Mouse (Mus musculus) heart, embryonic 12.5 days (tissue): ENCODE measurements around the gene Lbp. TPM values are rescaled to one million over a fixed set of nuclear protein-coding genes. Genes with fewer than 3 reads are reported as not detected.

Source experiments
- ATAC-seq: fragments of 200-750 bp; cut with Nextera tagmentation; 2 replicates; pipeline ENCODE4 v1.8.0; 2017; ENCODE audit warnings: moderate TSS enrichment, moderate library complexity; ENCODE audit not compliant: insufficient number of reproducible peaks, low FRiP score
- H3K27ac ChIP-seq: fragments of 300-500 bp; sonication (generic); 2 replicates; pipeline ENCODE4 v1.5.1; 2016; ENCODE audit warnings: mild to moderate bottlenecking, moderate library complexity; ENCODE audit not compliant: poor library complexity, severe bottlenecking
- H3K27me3 ChIP-seq: fragments of 300-500 bp; sonication (generic); replicated peaks from 2 replicates; pipeline ENCODE4 v1.6.1; 2016; ENCODE audit warnings: mild to moderate bottlenecking, moderate library complexity
- H3K36me3 ChIP-seq: fragments of 300-500 bp; sonication (generic); 2 replicates; pipeline ENCODE4 v1.6.1; 2016; ENCODE audit warnings: mild to moderate bottlenecking, moderate library complexity
- H3K4me1 ChIP-seq: fragments of 300-500 bp; sonication (generic); replicated peaks from 2 replicates; pipeline ENCODE4 v1.6.1; 2016; ENCODE audit warnings: mild to moderate bottlenecking
- H3K4me2 ChIP-seq: fragments of 300-500 bp; sonication (generic); 2 replicates; pipeline ENCODE4 v1.6.1; 2016; ENCODE audit warnings: mild to moderate bottlenecking, moderate library complexity
- H3K4me3 ChIP-seq: fragments of 300-500 bp; sonication (generic); 2 replicates; pipeline ENCODE4 v1.5.1; 2016; ENCODE audit warnings: mild to moderate bottlenecking
- H3K9ac ChIP-seq: fragments of 300-500 bp; sonication (generic); 2 replicates; pipeline ENCODE4 v1.6.1; 2016; ENCODE audit warnings: mild to moderate bottlenecking, moderate library complexity
- H3K9me3 ChIP-seq: fragments of 300-500 bp; sonication (generic); replicated peaks from 2 replicates; pipeline ENCODE4 v1.6.1; 2016; ENCODE audit warnings: mild to moderate bottlenecking, moderate library complexity
- WGBS: fragments of 180-500 bp; shearing (Covaris S2); methylation state at CpG from one replicate; pipeline ENCODE4 v1.1.7; 2016; 5-methylcytosine and 5-hydroxymethylcytosine counted together
- polyA plus RNA-seq: library from polyadenylated mRNA; unstranded; fragments of >200 nt; fragmentation: Nextera tagmentation; extraction: Ambion mirVana; gene quantifications from 2 replicates; pipeline ENCODE4 v1.2.1, GENCODE M21; 2016

Lbp gene
- polyA plus RNA-seq, result 12.3 and 13.3 TPM in 2 replicates

- 36% methylated on average over 13 of the region's 13 CpGs for WGBS
- peak within 1 kb of the TSS; percentile 50 for H3K4me2 ChIP-seq
- no peaks in the 10 kb centered on the region for H3K36me3 ChIP-seq
- H3K4me3 ChIP-seq, result peak within 1 kb of the TSS; percentile 15; the same call in 1 of the 2 replicates
- peak within 1 kb of the TSS; percentile 73 for H3K27ac ChIP-seq
- no peak within 1 kb of the TSS for H3K9ac ChIP-seq
- H3K9me3 ChIP-seq, result no peaks in the 10 kb centered on the region
- peak; percentile 84 for ATAC-seq
- peaks cover 12% of the 10 kb centered on the region for H3K4me1 ChIP-seq
- no peaks in the 10 kb centered on the region for H3K27me3 ChIP-seq
Observed at GRCm38 (mm10) chr2:158305948-158306695, at the start of gene Lbp. Lbp (plus strand) TSS chr2:158306493.

GRCm38 (mm10) chr2:158256894-158257293 is 49.4 kb upstream of the Lbp start:
- Histone ChIP-seq H3K9ac (no peak overlapping the region), H3K4me1 (peaks cover 28% of the 10 kb centered on the region), H3K9me3 (no peaks in the 10 kb centered on the region), H3K4me3 (no peak overlapping the region), H3K27ac (no peak overlapping the region), H3K36me3 (no peaks in the 10 kb centered on the region), H3K27me3 (peaks cover 37% of the 10 kb centered on the region), H3K4me2 (no peak overlapping the region)
- no peak for ATAC-seq
- 18% methylated on average over 5 of the region's 5 CpGs for WGBS

- Histone ChIP-seq H3K4me1 (peaks cover 22% of the 10 kb centered on the region), H3K27ac (no peak within 1 kb of the TSS), H3K4me2 (no peak within 1 kb of the TSS), H3K9ac (no peak within 1 kb of the TSS), H3K9me3 (no peaks in the 10 kb centered on the region), H3K4me3 (no peak within 1 kb of the TSS), H3K36me3 (no peaks in the 10 kb centered on the region), H3K27me3 (peaks cover 48% of the 10 kb centered on the region)
- WGBS, result 61% methylated on average over 18 of the region's 18 CpGs
- ATAC-seq, result no peak
Observed at GRCm38 (mm10) chr2:158258005-158258418, 48.3 kb upstream of the Lbp start, which contains the start of gene Bpi. Bpi (plus strand) TSS chr2:158258094.

DNA sequence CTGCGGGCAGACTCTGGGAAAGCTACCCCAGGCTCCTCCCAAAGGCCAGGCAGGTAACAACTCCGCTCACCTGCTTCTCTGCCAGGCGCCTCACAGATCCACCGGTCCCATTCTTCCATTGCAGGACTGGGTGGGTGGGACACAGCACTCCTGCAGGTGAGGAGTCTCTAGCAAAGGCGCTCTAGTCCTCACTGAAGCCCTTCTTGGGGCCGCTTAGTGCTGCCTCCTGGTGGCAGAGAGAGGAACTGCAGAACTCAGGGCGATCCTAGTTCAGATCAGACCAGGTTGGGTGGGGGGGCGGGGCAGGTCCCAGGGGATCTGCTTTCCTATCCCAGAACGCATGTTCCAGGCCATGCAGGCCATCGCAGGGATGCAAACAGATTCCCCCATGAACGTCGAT is 47.5 kb upstream of the Lbp start:
- Histone ChIP-seq H3K9me3 (no peaks in the 10 kb centered on the region), H3K36me3 (no peaks in the 10 kb centered on the region), H3K4me2 (no peak overlapping the region), H3K9ac (no peak overlapping the region), H3K27me3 (peaks cover 48% of the 10 kb centered on the region), H3K4me1 (peaks cover 17% of the 10 kb centered on the region), H3K4me3 (no peak overlapping the region), H3K27ac (no peak overlapping the region)
- WGBS, result 11% methylated on average over 12 of the region's 12 CpGs
- ATAC-seq, result no peak

DNA sequence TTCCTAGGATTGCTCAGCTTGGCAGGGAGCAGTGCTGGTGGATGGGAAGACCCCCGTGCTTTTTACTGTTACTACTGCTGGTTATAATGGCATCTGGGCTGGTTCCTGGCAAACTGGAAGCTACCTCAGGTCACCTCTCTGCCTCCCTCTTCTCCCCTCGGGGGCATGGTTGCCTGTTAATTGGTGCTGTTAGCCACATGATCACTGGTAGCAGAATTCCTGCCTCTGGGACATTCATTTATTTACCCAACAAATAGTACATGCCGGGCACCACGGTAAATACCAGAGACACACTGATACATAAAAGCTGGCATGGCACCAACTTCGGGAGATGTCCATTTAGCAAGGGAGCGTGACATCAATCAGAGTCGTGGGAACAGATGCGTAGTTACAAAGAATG is 46.8 kb upstream of the Lbp start:
- 74% methylated on average over 8 of the region's 8 CpGs for WGBS
- peaks cover 48% of the 10 kb centered on the region for H3K27me3 ChIP-seq
- ATAC-seq, result no peak
- H3K36me3 ChIP-seq, result no peaks in the 10 kb centered on the region
- H3K4me1 ChIP-seq, result peaks cover 14% of the 10 kb centered on the region
- H3K9me3 ChIP-seq, result no peaks in the 10 kb centered on the region
- H3K9ac ChIP-seq, result no peak overlapping the region
- no peak overlapping the region for H3K4me3 ChIP-seq
- H3K27ac ChIP-seq, result no peak overlapping the region
- H3K4me2 ChIP-seq, result no peak overlapping the region

DNA sequence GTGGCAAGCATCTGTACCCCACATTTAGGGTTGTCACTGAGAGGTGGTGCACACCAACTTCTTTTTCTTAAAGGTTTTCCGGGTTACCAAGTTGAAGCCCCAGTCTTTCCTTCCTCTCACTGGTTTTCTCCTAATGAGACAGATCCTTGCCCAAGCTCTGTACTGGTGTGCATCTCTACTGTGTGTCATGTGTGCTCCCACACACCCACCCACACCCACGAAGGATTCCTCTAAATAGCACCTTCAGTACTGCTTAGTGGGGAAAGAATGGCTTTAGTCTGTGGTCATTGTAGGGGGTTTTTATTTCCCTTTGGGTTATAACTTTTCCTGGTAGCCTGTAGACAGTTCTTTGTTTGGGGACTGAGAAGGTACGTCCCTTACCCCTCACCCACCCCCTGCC is 41.4 kb upstream of the Lbp start:
- no peak for ATAC-seq
- H3K4me3 ChIP-seq, result no peak overlapping the region
- H3K4me2 ChIP-seq, result no peak overlapping the region
- H3K9ac ChIP-seq, result no peak overlapping the region
- peaks cover 30% of the 10 kb centered on the region for H3K27me3 ChIP-seq
- H3K9me3 ChIP-seq, result no peaks in the 10 kb centered on the region
- no peak overlapping the region for H3K27ac ChIP-seq
- WGBS, result 72% methylated on average over 3 of the region's 3 CpGs
- H3K4me1 ChIP-seq, result no peaks in the 10 kb centered on the region; the same call in 1 of the 2 replicates
- no peaks in the 10 kb centered on the region for H3K36me3 ChIP-seq

DNA sequence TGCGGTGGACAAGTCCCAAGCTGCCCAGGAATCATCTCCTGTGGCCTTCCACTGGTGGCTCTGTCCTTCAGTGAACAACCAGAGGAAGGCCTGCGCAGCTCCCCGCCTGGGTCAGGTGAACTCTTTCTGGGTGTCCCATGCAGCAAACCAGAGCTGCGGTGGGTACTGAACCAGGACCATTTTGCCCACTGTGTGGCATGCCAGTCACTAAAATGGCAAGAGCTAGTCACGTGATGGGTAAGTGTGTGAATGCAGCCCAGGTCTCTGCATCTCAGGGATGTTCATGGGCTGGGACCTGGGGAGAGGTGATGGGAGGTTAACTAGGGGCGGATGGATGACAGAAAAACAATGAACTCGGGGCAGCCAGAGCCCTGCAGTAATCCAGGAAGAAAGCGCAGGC is 36.3 kb upstream of the Lbp start:
- H3K9ac ChIP-seq, result no peak overlapping the region
- peaks cover 3% of the 10 kb centered on the region; the same call in 1 of the 2 replicates for H3K4me1 ChIP-seq
- no peak overlapping the region for H3K4me3 ChIP-seq
- H3K9me3 ChIP-seq, result no peaks in the 10 kb centered on the region
- H3K27me3 ChIP-seq, result no peaks in the 10 kb centered on the region
- H3K27ac ChIP-seq, result no peak overlapping the region
- ATAC-seq, result no peak
- no peak overlapping the region for H3K4me2 ChIP-seq
- H3K36me3 ChIP-seq, result no peaks in the 10 kb centered on the region
- WGBS, result 78% methylated on average over 8 of the region's 8 CpGs

GRCm38 (mm10) chr2:158273646-158274045 is 32.6 kb upstream of the Lbp start:
- no peaks in the 10 kb centered on the region; the same call in 1 of the 2 replicates for H3K27me3 ChIP-seq
- H3K9me3 ChIP-seq, result no peaks in the 10 kb centered on the region
- ATAC-seq, result no peak
- no peak overlapping the region for H3K27ac ChIP-seq
- 39% methylated on average over 2 of the region's 2 CpGs for WGBS
- no peaks in the 10 kb centered on the region for H3K36me3 ChIP-seq
- no peak overlapping the region for H3K9ac ChIP-seq
- no peak overlapping the region for H3K4me2 ChIP-seq
- peaks cover 3% of the 10 kb centered on the region; the same call in 1 of the 2 replicates for H3K4me1 ChIP-seq
- H3K4me3 ChIP-seq, result no peak overlapping the region

DNA sequence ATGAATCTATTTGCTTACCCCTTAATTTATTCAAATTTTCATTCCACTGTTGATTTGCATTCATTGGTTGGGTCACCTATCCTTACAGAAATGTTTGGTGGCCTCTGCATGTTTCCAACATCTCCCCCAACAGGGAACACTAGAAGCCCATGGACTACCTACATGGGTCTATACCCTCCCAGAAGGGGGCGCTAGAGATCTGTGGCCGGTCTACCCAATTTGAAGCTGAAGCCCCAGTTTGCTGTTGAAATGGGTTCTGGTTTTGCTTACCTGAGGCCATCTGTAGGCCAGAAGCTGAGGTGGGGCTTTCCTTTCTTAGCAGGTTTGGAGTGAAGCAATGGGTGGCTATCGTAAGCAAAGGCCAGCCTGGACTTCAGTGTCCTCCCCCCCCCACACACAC is 30.9 kb upstream of the Lbp start:
- no peak overlapping the region for H3K9ac ChIP-seq
- WGBS, result 84% methylated on average over 3 of the region's 3 CpGs
- no peak for ATAC-seq
- no peaks in the 10 kb centered on the region for H3K9me3 ChIP-seq
- H3K4me2 ChIP-seq, result no peak overlapping the region
- H3K36me3 ChIP-seq, result no peaks in the 10 kb centered on the region
- no peak overlapping the region for H3K27ac ChIP-seq
- H3K4me1 ChIP-seq, result peaks cover 3% of the 10 kb centered on the region; the same call in 1 of the 2 replicates
- H3K27me3 ChIP-seq, result no peaks in the 10 kb centered on the region; the same call in 1 of the 2 replicates
- H3K4me3 ChIP-seq, result no peak overlapping the region

DNA sequence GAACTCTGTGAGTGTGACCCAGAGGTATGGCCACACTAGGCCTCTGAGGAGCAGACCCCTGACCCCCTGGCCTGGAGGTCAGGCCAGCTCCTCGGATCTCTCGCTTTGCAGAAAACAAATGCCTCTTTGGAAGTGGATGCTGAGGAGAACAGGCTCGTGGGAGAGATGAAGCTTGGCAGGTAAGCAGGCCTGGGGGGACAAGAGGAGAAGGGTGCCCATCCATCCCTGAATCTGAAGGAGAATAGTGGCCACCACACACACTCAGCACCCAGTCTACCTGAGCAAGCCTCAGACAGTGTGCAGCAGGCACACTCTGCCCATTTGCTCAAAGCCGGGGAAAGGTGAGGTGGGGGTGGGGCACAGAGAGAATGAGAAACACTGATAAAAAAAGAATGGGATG is 30.5 kb upstream of the Lbp start:
- H3K27ac ChIP-seq, result no peak overlapping the region
- no peaks in the 10 kb centered on the region for H3K36me3 ChIP-seq
- H3K9ac ChIP-seq, result no peak overlapping the region
- no peaks in the 10 kb centered on the region; the same call in 1 of the 2 replicates for H3K27me3 ChIP-seq
- ATAC-seq, result no peak
- peaks cover 3% of the 10 kb centered on the region; the same call in 1 of the 2 replicates for H3K4me1 ChIP-seq
- no peaks in the 10 kb centered on the region for H3K9me3 ChIP-seq
- WGBS, result 80% methylated on average over 4 of the region's 4 CpGs
- H3K4me2 ChIP-seq, result no peak overlapping the region
- H3K4me3 ChIP-seq, result no peak overlapping the region

DNA sequence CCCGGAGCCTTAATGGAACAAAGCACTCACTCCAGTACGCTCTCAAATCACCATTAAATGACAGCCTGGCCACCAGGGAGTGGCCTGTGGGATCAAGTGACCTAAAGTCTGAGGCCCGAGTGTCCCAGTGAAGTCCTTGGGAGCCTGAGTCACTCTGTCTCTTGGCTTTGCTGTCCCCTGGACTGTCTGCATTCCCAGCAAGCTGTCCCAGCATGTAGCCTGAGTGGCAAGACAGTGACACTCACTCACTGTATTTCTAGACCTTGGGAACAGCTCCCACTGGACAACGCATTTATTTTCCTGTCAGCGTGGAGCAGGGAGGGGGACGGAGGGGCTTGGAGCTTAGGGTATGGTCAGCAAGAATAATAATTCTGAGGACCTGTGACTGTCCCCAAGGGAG is 29.8 kb upstream of the Lbp start:
- H3K9ac ChIP-seq, result no peak overlapping the region
- 57% methylated on average over 6 of the region's 6 CpGs for WGBS
- H3K4me2 ChIP-seq, result no peak overlapping the region
- no peaks in the 10 kb centered on the region for H3K9me3 ChIP-seq
- H3K4me1 ChIP-seq, result peaks cover 3% of the 10 kb centered on the region; the same call in 1 of the 2 replicates
- no peak overlapping the region for H3K27ac ChIP-seq
- no peaks in the 10 kb centered on the region; the same call in 1 of the 2 replicates for H3K27me3 ChIP-seq
- ATAC-seq, result no peak
- H3K4me3 ChIP-seq, result no peak overlapping the region
- H3K36me3 ChIP-seq, result no peaks in the 10 kb centered on the region
